In genomic region chr4:147890341-147890740, GRCm38 (mm10) we compare ENCODE assay signal across 19 mouse cellular contexts. TPM values are rescaled to one million over a fixed set of nuclear protein-coding genes. Genes with fewer than 3 reads are reported as not detected.
DNase-seq lines count a peak whose midpoint lies in the region; ATAC-seq and TF ChIP-seq lines count a peak whose summit lies in the region.
"Had no signal": no experiment of that assay in that cellular context is flagged by ENCODE, and none has a peak within 500 bp of the region (broad histone marks: within the 10 kb centered on the region; RNA-seq: fewer than 3 reads in every experiment).

No protein-coding gene starts in this region.

- peaks cover 5% of the 10 kb centered on the region; the same call in 1 of the 2 replicates for H3K4me1 ChIP-seq in heart, adult 2 months (ENCODE audit: control insufficient read depth, insufficient read depth, low read length)
- no peaks in the 10 kb centered on the region for H3K4me1 ChIP-seq in kidney, adult 2 months (ENCODE audit: control insufficient read depth, insufficient read depth, low read length)
- H3K4me1 ChIP-seq: embryonic facial prominence, embryonic 15.5 days; hindbrain, embryonic 12.5 days; limb, embryonic 13.5 days; liver, embryonic 15.5 days had no signal

- in situ Hi-C loops in Patski (cut with MboI; ENCODE audit: low pct_unique_long_range_greater_than_20kb) = no loop called here

- CTCF ChIA-PET in Patski (lab: Charles Lee) = no interaction called here

- WGBS in heart, adult 2 months = 71% methylated on average over 6 of the region's 6 CpGs
- WGBS in kidney, adult 2 months = 53% methylated on average over 6 of the region's 6 CpGs

- peak overlapping the region; percentile 65 for H3K27ac ChIP-seq in heart, adult 2 months
- peak overlapping the region; percentile 31 for H3K27ac ChIP-seq in kidney, adult 2 months (ENCODE audit: insufficient read depth, low read depth, low read length)
- H3K27ac ChIP-seq: embryonic facial prominence, embryonic 15.5 days; hindbrain, embryonic 12.5 days; limb, embryonic 13.5 days; liver, embryonic 15.5 days; macrophage had no signal

- ATAC-seq in Patski = peak; percentile 39
- ATAC-seq: CD4-positive, CD25-positive, alpha-beta regulatory T cell, adult 4 months; forebrain, postnatal 0 days had no signal

- TF ChIP-seq EP300 in heart, adult 2 months (IDR thresholded peaks at IDR 0.05; ENCODE audit: insufficient read depth, low read depth, low read length) = no peak; the same call in 1 of the 2 replicates

- H3K79me2 ChIP-seq in heart, adult 2 months (replicated peaks; ENCODE audit: control insufficient read depth, insufficient read depth, low read length) = peaks cover 2% of the 10 kb centered on the region; the same call in 1 of the 2 replicates

- H3K4me3 ChIP-seq in heart, adult 2 months = no peak overlapping the region
- H3K4me3 ChIP-seq in kidney, adult 2 months (ENCODE audit: insufficient read depth, low read depth, low read length) = no peak overlapping the region
- H3K4me3 ChIP-seq: embryonic facial prominence, embryonic 15.5 days; hindbrain, embryonic 12.5 days; limb, embryonic 13.5 days; liver, embryonic 15.5 days had no signal

- POLR2A ChIA-PET in Patski (lab: Charles Lee) = interaction anchor here (1.1 kb wide), 1 partner anchor 13 kb away, joined by 3 read pairs; no protein-coding TSS in a partner anchor

- DNase-seq in adrenal gland, postnatal 10 days = peak; percentile 30
- no peak for DNase-seq in adrenal gland, adult 8-10 months
- peak in 1 of 2 experiments; percentile 37 for DNase-seq in heart, adult 2 months
- no peak for DNase-seq in heart, postnatal 14 days
- peak; percentile 49 for DNase-seq in kidney, adult 2 months
- no peak for DNase-seq in kidney, postnatal 10 days
- DNase-seq in Patski (ENCODE audit: low read depth, low spot score) = no peak
- DNase-seq in cerebellum, postnatal 14 days = no peak
- DNase-seq: cerebellum, adult 18-20 months; cerebellum, postnatal 36 days; forebrain, postnatal 0 days; right cerebral cortex, postnatal 25 days; thymus, postnatal 36 days had no signal

- no peak for TF ChIP-seq CTCF in heart, adult 2 months (IDR thresholded peaks at IDR 0.05)
- TF ChIP-seq CTCF in kidney, adult 2 months (conservative IDR thresholded peaks at IDR 0.05; ENCODE audit: insufficient read depth, insufficient read length, low read depth, low read length) = no peak
- TF ChIP-seq CTCF in Patski (IDR thresholded peaks at IDR 0.05) = no peak

- intact Hi-C loops in heart, adult 2 months (cut with DNase I) = no loop called here
- intact Hi-C loops in heart, postnatal 14 days (cut with DNase I) = no loop called here

- no peaks in the 10 kb centered on the region for H3K27me3 ChIP-seq in heart, adult 2 months (ENCODE audit: control insufficient read depth, insufficient read depth, low read length)
- H3K27me3 ChIP-seq in kidney, adult 2 months (replicated peaks; ENCODE audit: control insufficient read depth, insufficient read depth, low read length) = no peaks in the 10 kb centered on the region
- H3K27me3 ChIP-seq in Patski = no peaks in the 10 kb centered on the region
- H3K27me3 ChIP-seq: embryonic facial prominence, embryonic 15.5 days; hindbrain, embryonic 12.5 days; limb, embryonic 13.5 days; liver, embryonic 15.5 days had no signal

- TF ChIP-seq POLR2A in heart, adult 2 months (IDR thresholded peaks at IDR 0.05; ENCODE audit: insufficient read depth, low read depth, low read length) = no peak
- TF ChIP-seq POLR2A in kidney, adult 2 months (IDR thresholded peaks at IDR 0.05; ENCODE audit: low read depth, low read length) = no peak

- H3K36me3 ChIP-seq in heart, adult 2 months (ENCODE audit: control insufficient read depth, insufficient read depth, low read length) = peaks cover 32% of the 10 kb centered on the region
- H3K36me3 ChIP-seq in kidney, adult 2 months (ENCODE audit: control insufficient read depth, insufficient read depth, low read length) = peaks cover 7% of the 10 kb centered on the region

- no peak overlapping the region for H3K9ac ChIP-seq in heart, adult 2 months (ENCODE audit: low read depth, low read length)
- H3K9ac ChIP-seq: embryonic facial prominence, embryonic 15.5 days; forebrain, postnatal 0 days; hindbrain, embryonic 12.5 days; limb, embryonic 13.5 days; liver, embryonic 15.5 days had no signal

RNA-seq across cellular contexts. Expression of gene Mfn2, which starts 14.2 kb away (rescaled TPM):
- total RNA-seq in adrenal gland, postnatal 10 days (2021) = 100 to 1,000 TPM; 204 to 232 TPM
- total RNA-seq in adrenal gland, adult 8-10 months (2022) = 100 to 1,000 TPM; 119 to 236 (median 168) TPM
- 100 to 1,000 TPM; 626 to 697 TPM for total RNA-seq in heart, adult 2 months (2021)
- 395 and 619 TPM in 2 replicates for polyA plus RNA-seq in heart, adult 2 months (2012; rRNA removed)
- total RNA-seq in heart, postnatal 14 days (2021) = 100 to 1,000 TPM; 621 to 624 TPM
- polyA plus RNA-seq in kidney, adult 2 months (2012; rRNA removed) = 82.8 and 85.5 TPM in 2 replicates
- 52.4 TPM for polyA plus RNA-seq in Patski (2021)

RNA-seq across cellular contexts. Expression of gene Fv1, which starts 21.6 kb away (rescaled TPM):
- total RNA-seq in adrenal gland, postnatal 10 days (2021) = 1 to 10 TPM; 7.2 to 9.7 TPM
- 10 to 100 TPM; 10.8 to 16.2 (median 13.3) TPM for total RNA-seq in adrenal gland, adult 8-10 months (2022)
- 10 to 100 TPM; 21.1 to 22.8 TPM for total RNA-seq in heart, adult 2 months (2021)
- 3.3 and 14.3 TPM in 2 replicates for polyA plus RNA-seq in heart, adult 2 months (2012; rRNA removed)
- total RNA-seq in heart, postnatal 14 days (2021) = 10 to 100 TPM; 15.5 to 19.7 TPM
- polyA plus RNA-seq in kidney, adult 2 months (2012; rRNA removed) = 1.0 and 1.4 TPM in 2 replicates
- polyA plus RNA-seq in Patski (2021) = 9.3 TPM

RNA-seq across cellular contexts. Expression of gene Miip, which starts 21.7 kb away (rescaled TPM):
- 10 to 100 TPM; 18.5 to 29.4 TPM for total RNA-seq in adrenal gland, postnatal 10 days (2021)
- total RNA-seq in adrenal gland, adult 8-10 months (2022) = 10 to 100 TPM; 18.4 to 33.8 (median 29.1) TPM
- total RNA-seq in heart, adult 2 months (2021) = 1 to 10 TPM; 5.4 to 7.4 TPM
- polyA plus RNA-seq in heart, adult 2 months (2012; rRNA removed) = 24.8 and 26.0 TPM in 2 replicates
- total RNA-seq in heart, postnatal 14 days (2021) = 1 to 10 TPM; 9.1 TPM
- polyA plus RNA-seq in kidney, adult 2 months (2012; rRNA removed) = 27.7 and 35.6 TPM in 2 replicates
- 14.4 TPM for polyA plus RNA-seq in Patski (2021)

RNA-seq across cellular contexts. Expression of gene Zfp933, which starts 42.2 kb away (rescaled TPM):
- total RNA-seq in adrenal gland, postnatal 10 days (2021) = 10 to 100 TPM; 16.4 to 21.2 TPM
- 10 to 100 TPM; 36.0 to 78.9 (median 42.2) TPM for total RNA-seq in adrenal gland, adult 8-10 months (2022)
- total RNA-seq in heart, adult 2 months (2021) = 10 to 100 TPM; 10.3 to 11.2 TPM
- 1.3 and 3.7 TPM in 2 replicates for polyA plus RNA-seq in heart, adult 2 months (2012; rRNA removed)
- 10 to 100 TPM; 11.1 to 12.7 TPM for total RNA-seq in heart, postnatal 14 days (2021)
- polyA plus RNA-seq in kidney, adult 2 months (2012; rRNA removed) = 0.90 and 1.2 TPM in 2 replicates
- polyA plus RNA-seq in Patski (2021) = 4.4 TPM

RNA-seq across cellular contexts. Expression of gene Plod1, which starts 46.2 kb away (rescaled TPM):
- total RNA-seq in adrenal gland, postnatal 10 days (2021) = 10 to 100 TPM; 42.0 to 42.1 TPM
- total RNA-seq in adrenal gland, adult 8-10 months (2022) = 10 to 100 TPM; 31.2 to 44.5 (median 39.4) TPM
- 10 to 100 TPM; 62.4 to 65.8 TPM for total RNA-seq in heart, adult 2 months (2021)
- polyA plus RNA-seq in heart, adult 2 months (2012; rRNA removed) = 88.6 and 123 TPM in 2 replicates
- total RNA-seq in heart, postnatal 14 days (2021) = 10 to 100 TPM; 90.1 to 95.0 TPM
- polyA plus RNA-seq in kidney, adult 2 months (2012; rRNA removed) = 42.1 and 45.9 TPM in 2 replicates
- 39.3 TPM for polyA plus RNA-seq in Patski (2021)

Comparison
In these comparisons a context has a peak if more than half of its experiments do, and no peak if none do; other contexts are left out.
1. DNase-seq: peak in adrenal gland, postnatal 10 days (single experiment) and kidney, adult 2 months (single experiment); none in adrenal gland, adult 8-10 months (single experiment), heart, postnatal 14 days (0 of 2), kidney, postnatal 10 days (single experiment), Patski (single experiment) and cerebellum, postnatal 14 days (0 of 2).